Mouse (Mus musculus) bone marrow macrophage, adult 2 months (primary cell): Measurements from ENCODE around the gene Nsmce3.

ENCODE experiments used
- CTCF ChIP-seq: IDR thresholded peaks from 2 replicates; pipeline ENCODE4 v1.5.1; 2012; ENCODE audit warnings: low read depth, mild to moderate bottlenecking, low read length, moderate library complexity
- POLR2A ChIP-seq: IDR thresholded peaks from 2 replicates; pipeline ENCODE4 v1.6.1; 2012; ENCODE audit warnings: mild to moderate bottlenecking, low read depth, low read length, borderline replicate concordance

- no peak for TF ChIP-seq POLR2A
- no peak for TF ChIP-seq CTCF
Observed at GRCm38 (mm10) chr7:64895685-64896101, 22.9 kb upstream of the Nsmce3 start.
